Mouse (Mus musculus) heart, postnatal 10 days (tissue): Measurements from ENCODE around the gene Ccdc86. TPM values are rescaled to one million over a fixed set of nuclear protein-coding genes. Genes with fewer than 3 reads are reported as not detected.

Experiments used
- DNase-seq, 2 experiments: peaks; one replicate each; pipeline ENCODE4 v3.0.0; 2021
- intact Hi-C: fragments of 180-260 bp; cut with DNase I; formaldehyde crosslinking; loops from one replicate; pipeline ENCODE4 v1.15.1; 2025
- total RNA-seq, 2 experiments: library from RNA; stranded (reverse); gene quantifications; 2 replicates each; pipeline ENCODE4 v1.2.3; 2021

The Ccdc86 gene
- total RNA-seq, 2 experiments from 2014 or later: 7.5 to 7.9 TPM

DNA sequence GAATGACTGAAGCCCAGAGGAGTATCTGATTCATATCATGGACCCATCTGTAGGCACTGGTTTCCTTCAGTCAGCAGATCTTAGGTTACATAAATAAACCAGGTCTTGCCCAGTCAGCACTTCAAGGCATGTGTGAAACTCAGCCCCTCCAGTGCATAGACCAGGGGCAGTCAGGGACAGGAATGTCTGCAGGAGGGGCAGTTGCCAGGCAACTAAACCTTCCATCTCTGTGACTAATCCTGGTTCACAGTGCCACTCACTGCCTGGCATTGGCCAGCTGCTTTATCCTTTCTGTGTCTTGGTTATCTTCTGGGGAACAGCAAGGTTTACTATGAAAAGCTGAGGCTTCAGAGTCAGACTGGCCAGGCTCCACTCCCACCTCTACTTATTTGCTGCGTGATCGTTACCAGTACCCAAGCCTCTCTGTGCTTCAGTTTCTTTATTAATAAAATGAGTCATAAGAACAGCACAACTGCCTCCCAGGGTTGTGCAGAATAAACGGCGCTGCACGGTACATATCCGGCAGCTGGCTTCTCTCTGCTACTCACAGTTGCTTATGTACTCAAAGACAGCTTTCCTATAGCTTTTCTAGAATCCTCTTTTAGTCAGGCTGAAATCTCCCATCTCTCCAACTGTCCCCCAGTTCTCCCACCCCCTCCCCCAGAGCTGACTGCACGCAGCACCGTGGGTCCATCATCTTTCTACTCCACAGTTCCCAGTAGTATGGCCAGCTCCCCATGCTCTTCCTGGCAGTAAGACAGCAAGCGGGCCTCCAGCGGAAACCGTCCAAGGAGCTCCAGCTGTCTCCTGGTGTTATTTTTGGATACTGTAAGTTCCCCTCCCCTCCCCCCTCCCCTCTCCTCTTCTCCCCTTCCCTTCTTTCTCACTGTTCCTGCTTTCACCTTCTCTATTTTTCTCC, 3.2 kb upstream of the Ccdc86 start:
- peak; percentile 71 to 73 for DNase-seq
- intact Hi-C loops: no loop called here

DNA sequence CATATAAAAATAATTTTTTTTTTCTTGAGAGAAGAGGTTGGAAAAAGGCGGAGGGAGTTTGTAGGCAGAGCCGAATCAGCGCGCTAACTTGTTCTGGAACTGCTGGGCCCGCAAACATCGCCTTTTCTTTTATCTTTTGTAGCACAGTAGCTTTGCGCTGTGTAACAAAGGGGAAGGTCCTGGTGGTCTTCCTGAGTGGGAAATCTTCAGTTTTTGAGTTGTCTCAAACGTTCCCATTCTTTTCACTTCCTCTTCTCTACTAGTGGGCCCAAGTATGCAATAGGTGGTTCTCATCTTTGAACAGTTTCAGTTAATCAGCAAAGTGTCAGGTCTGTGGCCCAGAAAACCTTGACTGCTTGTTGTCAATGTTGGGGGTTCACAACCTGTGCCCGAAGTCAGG, 492 bp upstream of the Ccdc86 start:
- intact Hi-C loops: no loop called here
- no peak for DNase-seq

DNA sequence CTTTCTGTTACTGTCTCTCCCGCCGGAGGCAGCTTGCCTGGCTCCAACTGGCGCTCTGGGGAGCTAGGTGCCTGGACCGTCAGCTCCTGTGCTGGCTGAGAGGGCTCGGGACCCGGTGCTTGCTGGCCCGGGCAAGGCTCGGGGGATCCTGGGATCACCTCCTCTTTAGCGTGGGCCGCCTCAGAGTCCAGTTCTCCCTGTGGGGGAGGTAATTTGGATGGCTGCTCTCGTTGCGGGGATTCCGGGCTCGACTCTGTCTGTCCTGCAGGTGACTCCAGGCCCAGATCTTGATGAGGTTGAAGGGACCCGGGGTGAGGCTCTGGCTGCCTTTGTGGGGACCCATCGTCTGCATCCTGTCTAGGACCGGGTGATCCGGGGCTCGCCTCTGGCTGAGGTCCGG, 650 bp downstream of the Ccdc86 start:
- DNase-seq: no peak
- intact Hi-C loops: no loop called here

DNA sequence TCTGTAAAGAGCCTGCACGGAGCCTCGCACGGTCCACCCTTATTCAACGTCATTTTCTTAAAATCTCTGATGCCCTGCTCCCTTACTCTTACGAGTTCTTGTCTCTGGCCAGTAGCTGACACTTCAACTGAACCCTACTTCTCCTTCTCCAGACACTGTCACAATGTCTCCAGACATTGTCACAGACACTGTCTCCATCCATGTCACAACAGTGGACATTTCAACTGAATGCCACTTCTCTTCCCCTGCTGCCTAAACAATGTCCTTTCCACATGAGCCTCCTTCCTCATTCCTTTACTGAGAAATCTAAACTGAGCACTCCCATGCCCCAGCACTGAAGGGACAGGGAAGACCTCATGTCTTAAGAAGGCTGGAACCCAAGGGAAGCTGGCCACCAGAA, 1.8 kb downstream of the Ccdc86 start:
- DNase-seq: no peak
- intact Hi-C loops: no loop called here

DNA sequence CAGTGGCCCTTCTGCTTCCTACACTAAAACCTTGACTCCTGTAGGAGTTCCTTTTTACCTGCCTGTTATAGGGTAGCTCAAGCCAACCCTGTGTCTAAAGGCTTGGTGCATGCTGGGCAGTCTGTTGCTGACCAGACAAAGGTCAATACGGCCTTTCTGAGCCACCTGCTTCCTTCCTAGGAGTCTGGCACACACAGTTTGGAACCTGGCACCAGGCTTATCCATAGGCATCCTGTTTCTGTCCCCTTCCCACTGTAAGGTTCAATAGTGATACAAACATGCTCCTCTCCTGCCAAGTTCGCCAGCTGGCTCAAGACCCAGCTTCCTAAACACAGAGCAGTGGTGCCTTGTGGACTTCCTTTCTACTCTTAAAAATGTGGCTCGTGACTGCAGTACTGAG, 2.6 kb downstream of the Ccdc86 start:
- no peak for DNase-seq
- intact Hi-C loops: no loop called here

DNA sequence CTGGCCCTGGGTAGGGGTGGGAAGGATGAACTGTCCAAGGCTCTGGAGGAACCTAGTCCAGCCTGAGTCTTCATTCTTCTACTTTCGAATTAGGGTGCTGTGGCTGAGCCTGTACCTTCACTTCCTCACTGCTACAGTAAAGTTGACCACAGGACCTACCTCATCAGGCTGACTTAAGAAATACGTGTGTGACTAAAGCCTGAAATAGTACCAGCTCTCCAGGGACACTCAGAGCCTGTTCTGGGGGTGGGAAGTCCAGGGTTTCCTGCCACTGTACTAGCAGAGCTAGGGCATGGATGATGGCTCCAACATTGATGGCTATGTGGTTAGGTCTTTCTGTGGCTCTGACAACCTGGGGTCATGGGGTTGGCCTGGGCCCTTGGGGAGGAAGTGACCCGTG, 5.1 kb downstream of the Ccdc86 start:
- DNase-seq: no peak
- intact Hi-C loops: no loop called here

DNA sequence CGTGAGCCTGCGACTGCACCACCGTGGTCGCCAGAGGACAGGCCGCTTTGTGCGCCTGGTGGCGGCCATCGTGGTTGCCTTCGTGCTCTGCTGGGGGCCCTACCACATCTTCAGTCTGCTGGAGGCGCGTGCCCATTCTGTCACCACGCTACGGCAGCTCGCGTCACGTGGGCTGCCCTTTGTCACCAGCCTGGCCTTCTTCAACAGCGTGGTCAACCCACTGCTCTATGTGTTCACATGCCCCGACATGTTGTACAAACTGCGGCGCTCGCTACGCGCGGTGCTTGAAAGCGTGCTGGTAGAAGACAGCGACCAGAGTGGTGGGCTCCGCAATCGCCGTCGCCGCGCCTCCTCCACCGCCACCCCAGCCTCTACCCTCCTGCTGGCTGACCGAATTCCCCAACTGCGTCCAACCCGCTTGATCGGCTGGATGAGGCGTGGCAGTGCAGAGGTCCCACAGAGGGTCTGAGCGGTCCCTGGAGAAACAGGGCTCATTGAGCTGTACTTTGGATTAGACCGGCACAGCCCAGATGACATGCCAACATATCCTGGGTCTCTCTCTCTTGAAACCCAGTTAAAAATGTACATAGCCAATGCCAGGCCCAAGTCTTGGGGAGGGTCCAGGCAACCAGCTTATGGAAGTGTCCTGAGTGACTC, 8.1 kb downstream of the Ccdc86 start:
- intact Hi-C loops: no loop called here
- no peak for DNase-seq

DNA sequence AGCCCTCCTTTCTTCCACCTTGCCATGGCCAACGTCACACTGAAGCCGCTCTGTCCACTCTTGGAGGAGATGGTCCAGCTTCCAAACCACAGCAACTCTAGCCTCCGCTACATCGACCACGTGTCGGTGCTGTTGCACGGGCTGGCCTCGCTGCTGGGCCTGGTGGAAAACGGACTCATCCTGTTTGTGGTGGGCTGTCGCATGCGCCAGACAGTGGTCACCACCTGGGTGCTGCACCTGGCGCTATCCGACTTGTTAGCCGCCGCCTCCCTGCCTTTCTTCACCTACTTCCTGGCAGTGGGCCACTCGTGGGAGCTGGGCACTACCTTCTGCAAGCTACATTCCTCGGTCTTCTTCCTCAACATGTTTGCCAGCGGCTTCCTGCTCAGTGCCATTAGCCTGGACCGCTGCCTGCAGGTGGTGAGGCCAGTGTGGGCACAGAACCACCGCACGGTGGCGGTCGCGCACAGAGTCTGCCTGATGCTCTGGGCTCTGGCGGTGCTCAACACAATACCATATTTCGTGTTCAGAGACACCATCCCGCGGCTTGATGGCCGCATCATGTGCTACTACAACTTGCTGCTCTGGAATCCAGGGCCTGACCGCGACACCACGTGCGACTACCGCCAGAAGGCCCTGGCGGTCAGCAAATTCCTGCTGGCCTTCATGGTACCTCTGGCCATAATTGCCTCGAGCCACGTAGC, 8.8 kb downstream of the Ccdc86 start:
- intact Hi-C loops: no loop called here
- DNase-seq: peak; percentile 48 to 70

DNA sequence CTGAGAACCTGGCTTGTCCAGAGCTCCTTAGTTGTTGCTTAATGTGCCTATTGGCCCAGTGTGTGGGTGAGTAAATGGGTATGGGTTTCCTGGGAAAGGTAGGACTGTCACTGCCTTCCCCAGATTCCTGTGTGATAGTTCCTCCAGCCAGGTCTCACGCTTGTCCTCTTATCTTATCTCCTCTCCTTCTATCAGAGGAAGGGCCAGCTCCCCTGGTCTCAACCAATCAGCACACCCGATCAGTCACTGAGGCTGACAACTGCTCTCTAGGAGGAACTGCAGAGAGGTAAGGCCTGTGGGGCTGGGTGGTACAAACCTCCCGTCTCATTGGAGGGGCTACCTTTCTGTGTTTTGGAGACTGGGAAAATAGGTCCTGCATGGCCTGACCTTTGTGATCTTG, 10.3 kb downstream of the Ccdc86 start:
- no peak for DNase-seq
- intact Hi-C loops: no loop called here

DNA sequence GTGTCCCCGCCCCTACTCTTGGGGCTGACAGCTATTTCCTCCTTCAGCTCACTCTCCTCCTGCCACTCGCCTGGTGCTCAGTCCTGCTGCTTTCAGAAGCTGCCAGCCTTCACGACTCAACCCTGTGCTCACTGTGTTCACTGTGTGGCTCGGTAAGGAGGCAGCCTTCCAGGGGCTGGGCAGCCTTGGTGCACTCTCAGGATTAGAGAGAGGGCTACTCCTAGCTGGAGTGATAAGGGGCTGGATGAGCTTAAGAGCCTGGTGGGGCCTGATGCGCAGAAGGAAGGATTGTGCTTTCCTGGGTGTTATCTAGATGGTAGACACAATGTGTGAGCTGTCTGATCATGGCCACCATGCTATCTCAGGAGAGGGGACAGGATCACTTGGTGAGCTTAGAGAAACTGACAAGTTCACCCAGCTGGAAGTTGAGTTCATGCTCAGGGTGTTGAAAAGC, 11.9 kb downstream of the Ccdc86 start, which contains the start of gene Ptgdr2:
Gene Ptgdr2 (plus strand): TSS at position 51 of the 454 bp plus-strand sequence.
- DNase-seq: no peak
- intact Hi-C loops: no loop called here

DNA sequence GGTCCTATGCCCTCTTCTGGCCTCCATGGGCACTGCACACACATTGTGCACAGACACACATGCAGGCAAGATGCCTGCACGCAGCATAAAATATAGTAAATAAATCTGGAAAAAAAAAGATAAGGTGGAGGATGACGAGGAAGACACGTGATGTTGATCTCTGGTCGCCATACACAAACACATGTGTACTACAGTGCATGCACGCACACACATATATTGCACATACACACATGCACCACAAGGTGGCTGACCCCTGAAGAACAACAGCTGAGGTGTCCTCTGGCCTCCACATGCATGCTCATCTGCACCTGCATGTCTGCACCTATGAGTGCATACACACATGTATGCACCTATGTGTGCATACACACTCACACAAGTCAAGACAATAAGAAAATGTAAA, 13.0 kb downstream of the Ccdc86 start:
- intact Hi-C loops: no loop called here
- DNase-seq: no peak

DNA sequence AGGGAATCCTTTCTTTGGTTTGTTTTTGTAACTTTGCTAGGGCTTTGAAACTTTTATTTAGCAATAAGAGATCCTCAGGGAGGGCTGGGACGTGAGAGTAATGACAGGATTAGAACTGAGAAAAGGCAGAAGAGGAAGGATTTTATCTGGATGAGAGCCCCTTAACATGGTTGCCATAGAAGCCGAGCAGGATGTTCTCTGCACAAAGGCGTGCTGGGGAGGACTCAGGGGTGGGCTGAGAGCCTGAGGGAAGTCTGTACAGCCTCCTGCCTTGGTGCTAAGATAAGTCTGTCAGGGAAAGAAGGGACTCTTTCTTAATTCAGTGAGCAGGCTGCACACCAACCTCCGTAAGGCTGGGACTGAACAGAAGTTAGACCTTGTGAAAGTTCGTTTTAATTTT, 14.0 kb downstream of the Ccdc86 start:
- DNase-seq: no peak
- intact Hi-C loops: no loop called here

DNA sequence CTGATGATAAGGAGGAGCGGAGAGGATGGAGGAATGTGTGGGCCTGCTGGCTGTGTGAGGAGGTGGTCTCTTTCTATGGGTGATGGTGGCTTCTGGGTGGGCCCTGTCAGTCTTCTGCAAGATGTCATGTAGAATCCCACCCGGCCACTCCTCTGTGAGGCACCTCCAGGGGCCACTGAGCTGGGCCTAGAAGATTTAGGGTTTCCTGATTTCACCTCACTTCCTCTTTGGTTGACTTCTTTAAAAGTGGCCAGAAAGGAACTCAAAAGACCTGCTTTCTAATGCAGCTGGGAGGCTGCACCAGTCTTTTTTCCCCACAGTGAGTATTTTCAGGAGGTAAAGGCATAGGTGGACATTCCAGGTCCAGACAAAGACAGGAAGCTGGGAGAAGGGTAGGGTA, 18.4 kb downstream of the Ccdc86 start:
- intact Hi-C loops: no loop called here
- DNase-seq: no peak

DNA sequence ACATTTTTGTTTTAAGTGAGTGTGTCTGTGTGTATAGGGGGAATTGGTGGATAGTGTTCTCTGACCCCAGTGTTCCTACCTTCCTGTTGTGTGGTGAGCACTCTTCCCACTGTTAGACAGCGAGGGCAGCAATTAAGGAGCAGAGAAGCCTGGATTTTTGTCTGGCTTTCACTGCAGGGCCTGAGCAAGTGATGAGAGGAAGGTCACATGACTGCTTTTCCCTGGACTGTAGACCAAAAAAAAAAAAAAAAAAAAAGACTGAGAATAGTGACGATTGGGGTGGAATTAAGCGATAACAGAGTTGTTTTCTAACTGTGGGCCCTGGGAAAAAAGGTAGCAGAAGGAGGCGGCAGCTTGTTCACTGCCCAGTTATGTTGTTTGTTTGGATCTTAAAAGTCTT, 22.4 kb downstream of the Ccdc86 start:
- intact Hi-C loops: no loop called here
- DNase-seq: no peak

DNA sequence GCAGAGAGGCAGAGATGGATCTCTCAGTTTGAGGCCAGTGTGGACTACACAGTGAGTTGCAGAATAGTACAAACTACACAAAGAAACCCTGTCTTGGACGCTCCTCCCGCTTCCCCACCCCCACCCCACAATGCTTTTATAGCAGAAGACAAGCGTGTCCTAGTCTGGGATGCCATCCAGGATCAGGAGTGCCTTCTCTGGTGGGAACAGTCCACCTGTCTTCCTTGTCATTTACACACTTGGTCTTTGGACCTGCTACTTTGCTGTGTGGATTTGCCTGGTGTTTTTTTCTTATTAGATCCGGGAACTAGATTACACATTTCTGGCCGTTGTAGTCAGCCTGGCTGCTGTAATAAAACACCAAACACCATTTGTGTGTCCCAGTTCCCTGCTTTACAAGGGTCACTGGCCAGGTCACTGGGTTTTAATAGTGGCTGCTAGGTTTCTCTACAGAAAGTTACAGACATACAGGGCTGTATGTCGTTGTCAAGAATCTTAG, 22.9 kb downstream of the Ccdc86 start:
- intact Hi-C loops: no loop called here
- DNase-seq: no peak

DNA sequence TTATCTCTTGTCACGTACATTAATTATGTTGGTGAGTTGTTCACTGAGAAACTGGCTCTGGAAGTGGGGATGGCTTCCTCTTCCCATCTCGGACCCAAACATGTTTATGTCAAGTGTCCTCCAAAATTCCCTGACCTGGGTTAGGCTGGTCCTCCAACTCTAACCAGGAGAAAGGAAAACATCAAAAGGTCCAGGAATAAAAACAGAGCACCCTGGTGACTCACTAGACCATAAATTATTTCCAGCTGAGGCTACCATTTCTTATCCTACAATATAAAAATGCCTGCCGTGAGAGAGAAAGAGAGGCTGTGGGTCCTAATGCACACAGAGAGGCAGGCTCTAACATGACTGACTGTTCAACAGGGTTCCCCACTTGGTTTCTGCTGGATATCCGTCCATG, 24.8 kb downstream of the Ccdc86 start:
- no peak for DNase-seq
- intact Hi-C loops: no loop called here

DNA sequence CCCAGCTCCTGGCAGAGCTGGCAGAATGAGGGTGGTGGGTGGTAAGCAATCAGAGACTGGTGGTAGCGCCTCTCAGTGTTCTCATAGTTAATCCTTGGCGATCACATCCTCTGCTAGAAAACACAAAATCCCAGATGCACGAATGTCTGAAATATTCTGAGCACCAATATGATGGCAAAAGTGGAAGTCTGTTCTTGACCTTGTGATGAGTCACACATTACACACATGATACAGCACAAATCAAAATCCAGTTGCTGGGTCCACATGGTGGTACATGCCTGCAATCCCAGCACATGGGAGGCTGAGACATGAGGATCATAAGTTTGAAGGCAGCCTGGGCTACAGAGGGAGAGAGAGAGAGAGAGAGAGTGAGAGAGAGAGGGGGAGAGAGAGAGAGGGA, 28.0 kb downstream of the Ccdc86 start:
- intact Hi-C loops: no loop called here

DNA sequence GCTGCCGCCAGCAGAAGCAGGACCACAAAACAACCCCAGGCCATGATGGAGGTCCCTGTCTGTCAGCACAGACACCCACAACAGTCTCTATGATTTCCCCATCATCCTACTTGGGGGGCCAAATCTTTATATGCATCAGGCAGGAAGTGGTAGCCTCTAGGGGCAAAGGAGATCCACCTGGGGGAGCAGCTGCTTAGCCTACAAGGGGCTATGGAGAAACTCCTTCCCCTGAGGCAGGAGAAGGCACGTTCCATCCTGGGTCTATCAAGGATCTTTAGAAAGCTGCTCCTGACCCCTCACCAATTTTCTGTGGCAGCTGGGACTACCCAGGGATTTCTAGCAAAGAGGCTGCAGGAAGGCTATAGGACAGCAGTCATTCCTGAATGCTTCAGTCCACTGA, 28.5 kb downstream of the Ccdc86 start, which contains the start of gene Zp1:
Gene Zp1 (minus strand): TSS at position 101 of the 400 bp plus-strand sequence.
- no peak for DNase-seq
- intact Hi-C loops: no loop called here

More for the DNA sequence above, 28.0 kb downstream of the Ccdc86 start:
- no peak for DNase-seq

DNA sequence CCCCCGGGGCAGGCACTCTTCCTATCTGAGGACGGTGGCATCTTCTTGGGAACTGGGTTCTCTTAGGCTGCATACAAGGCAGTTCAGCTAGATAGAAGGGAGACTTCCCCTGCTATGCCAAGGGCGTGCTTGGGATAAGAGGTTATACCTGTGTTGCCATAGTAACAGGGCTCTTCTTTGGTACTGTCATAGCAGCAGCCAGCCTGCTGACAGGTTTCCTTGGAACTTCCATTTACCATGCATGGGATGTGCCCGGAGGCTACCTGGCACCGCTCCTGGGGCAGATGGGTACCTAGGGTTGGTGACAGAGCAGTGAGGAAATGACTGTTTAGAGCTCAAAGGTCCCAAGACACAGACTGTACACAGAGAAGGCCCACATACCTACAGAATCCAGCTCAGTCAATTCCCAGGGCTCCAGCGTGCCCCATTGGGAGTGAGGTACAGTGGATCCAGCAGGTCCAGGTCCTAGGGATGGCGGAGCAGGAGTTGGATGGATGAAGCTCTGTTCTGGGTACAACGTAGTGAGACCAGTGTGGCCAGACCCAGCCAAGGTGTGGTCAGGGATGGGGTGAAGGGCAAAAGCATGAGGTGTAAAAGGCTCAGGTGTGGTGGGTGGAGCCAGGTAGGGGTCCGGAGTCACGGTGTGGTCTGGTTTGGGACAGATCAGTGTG, 30.6 kb downstream of the Ccdc86 start:
- intact Hi-C loops: no loop called here
- no peak for DNase-seq

DNA sequence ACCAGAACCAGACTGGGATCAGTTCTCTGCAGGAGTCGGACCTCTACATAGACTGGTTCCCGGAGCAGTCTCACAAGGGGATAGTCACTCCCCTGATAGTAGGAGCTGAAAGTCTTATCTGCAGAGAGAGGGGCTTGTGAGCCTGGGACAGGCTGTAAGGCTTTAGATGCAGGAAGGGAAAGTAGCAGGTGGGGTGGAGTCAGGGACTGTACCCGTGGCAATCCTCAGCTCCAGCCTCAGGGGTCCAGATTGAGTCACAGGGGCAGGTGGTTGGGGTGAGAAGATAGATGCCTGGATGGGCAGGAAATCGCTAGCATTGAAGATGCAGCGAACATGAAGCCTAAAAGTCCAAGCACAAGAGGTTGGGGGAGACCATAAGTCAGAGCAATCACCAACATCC, 32.6 kb downstream of the Ccdc86 start:
- no peak for DNase-seq
- intact Hi-C loops: no loop called here

DNA sequence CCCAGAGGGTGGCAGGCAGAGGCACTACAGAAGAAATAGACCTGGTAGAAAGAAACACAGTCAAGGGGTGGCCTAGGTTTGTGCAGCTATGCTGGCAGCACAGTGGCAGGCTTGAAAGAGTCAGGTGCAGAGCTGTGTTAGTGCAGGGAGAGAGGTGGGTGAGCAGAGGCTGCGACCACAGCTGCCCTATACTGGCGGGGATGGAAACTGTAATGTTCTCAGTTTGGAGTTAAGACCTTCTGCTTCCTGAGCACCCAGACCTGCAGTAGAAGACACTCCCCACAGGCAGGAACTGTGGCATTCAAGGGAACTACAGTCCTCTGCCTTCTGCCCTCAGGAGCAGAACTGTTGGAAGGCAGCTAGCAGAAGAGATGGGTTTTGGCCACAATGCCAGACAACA, 34.2 kb downstream of the Ccdc86 start:
- intact Hi-C loops: no loop called here
- no peak for DNase-seq
